Mouse (Mus musculus) hematopoietic stem cell, adult 5-6 weeks (primary cell): Measurements from ENCODE around the gene A1bg. TPM values are rescaled to one million over a fixed set of nuclear protein-coding genes. Genes with fewer than 3 reads are reported as not detected.

Experiments used
- total RNA-seq: library from RNA; stranded (forward); fragments of 172-1452, 232-1000 nt; gene quantifications from 2 replicates; pipeline ENCODE4 v1.2.3, GENCODE M21; 2017

The A1bg gene
- total RNA-seq, 1 experiment from 2014 or later, result not detected

Other genes starting within 250 kb of the A1bg start
- gene Fam84b, start 69.2 kb downstream of the A1bg start, total RNA-seq, result 16.2 and 20.6 TPM in 2 replicates